Mouse (Mus musculus): ENCODE data around the gene Adamts7. TPM values are rescaled to one million over a fixed set of nuclear protein-coding genes. Genes with fewer than 3 reads are reported as not detected.

The Adamts7 gene
- polyA plus RNA-seq, 1 experiment from 2014 or later: 11.4 TPM

DNA sequence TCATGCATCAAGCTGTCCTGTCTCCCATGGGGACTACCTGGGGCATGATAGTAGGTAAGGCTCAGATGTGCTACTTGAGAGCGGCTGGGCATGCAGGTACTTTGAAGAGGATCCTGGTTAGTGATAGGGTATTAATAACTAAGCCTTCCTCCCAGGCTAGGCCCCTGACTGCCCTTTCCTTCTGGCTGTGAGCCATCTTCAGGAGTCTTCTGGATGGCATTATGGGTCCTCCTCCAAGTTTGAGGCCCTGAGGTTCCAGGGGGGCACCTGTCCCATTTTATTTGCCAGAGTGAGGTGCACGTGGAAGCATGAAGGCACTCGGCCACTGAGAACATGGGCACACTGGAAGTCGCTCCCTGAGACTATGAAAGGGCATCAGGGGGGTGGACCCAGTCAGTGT, 37.6 kb downstream of the Adamts7 start:
- DNase-seq (ENCODE audit: low spot score, missing footprints) (no peak), ATAC-seq (ENCODE audit: low FRiP score) (no peak)
- Histone ChIP-seq H3K9me3 (ENCODE audit: control insufficient read depth, low read length) (no peaks in the 10 kb centered on the region), H3K4me1 (ENCODE audit: control insufficient read depth, insufficient read depth, low read length) (no peaks in the 10 kb centered on the region), H3K4me2 (no peak overlapping the region), H3K9ac (ENCODE audit: low read length) (no peak overlapping the region), H3K4me3 (ENCODE audit: low read depth, low read length) (no peak overlapping the region), H3K27ac (ENCODE audit: low read depth, low read length) (no peak overlapping the region), H3K36me3 (ENCODE audit: control insufficient read depth, insufficient read depth, low read length) (peaks cover 5% of the 10 kb centered on the region; the same call in 1 of the 2 replicates), H3K27me3 (ENCODE audit: control insufficient read depth, insufficient read depth, low read length) (no peaks in the 10 kb centered on the region)
- 94% methylated on average over 4 of the region's 4 CpGs for WGBS

DNA sequence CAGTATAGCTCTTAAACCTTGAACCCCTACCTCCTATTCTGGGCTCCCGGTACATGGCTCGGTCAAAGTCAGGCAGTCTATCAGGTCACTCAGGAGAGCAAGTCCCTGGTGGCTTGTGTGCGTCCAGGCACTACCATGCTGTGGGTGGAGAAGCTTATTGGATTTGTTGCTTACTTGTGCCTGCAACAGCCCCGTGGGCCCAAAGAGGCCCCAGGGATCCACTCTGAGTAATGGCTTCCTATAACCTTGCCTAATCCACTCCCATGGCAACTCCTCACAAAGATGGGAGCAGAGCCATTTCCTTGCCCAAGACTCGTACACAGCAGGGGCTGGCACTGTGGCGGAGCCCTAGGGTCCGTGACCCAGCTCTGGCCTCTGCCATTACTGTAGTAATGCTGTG, 38.2 kb downstream of the Adamts7 start:
- Histone ChIP-seq H3K4me3 (ENCODE audit: low read depth, low read length) (no peak overlapping the region), H3K27ac (ENCODE audit: low read depth, low read length) (no peak overlapping the region), H3K9ac (ENCODE audit: low read length) (no peak overlapping the region), H3K4me2 (no peak overlapping the region), H3K36me3 (ENCODE audit: control insufficient read depth, insufficient read depth, low read length) (peaks cover 5% of the 10 kb centered on the region; the same call in 1 of the 2 replicates), H3K9me3 (ENCODE audit: control insufficient read depth, low read length) (no peaks in the 10 kb centered on the region), H3K27me3 (ENCODE audit: control insufficient read depth, insufficient read depth, low read length) (no peaks in the 10 kb centered on the region), H3K4me1 (ENCODE audit: control insufficient read depth, insufficient read depth, low read length) (no peaks in the 10 kb centered on the region)
- WGBS: 84% methylated on average over 7 of the region's 7 CpGs
- peak; percentile 20 for ATAC-seq (ENCODE audit: low FRiP score)
- DNase-seq (ENCODE audit: low spot score, missing footprints): peak; percentile 79

DNA sequence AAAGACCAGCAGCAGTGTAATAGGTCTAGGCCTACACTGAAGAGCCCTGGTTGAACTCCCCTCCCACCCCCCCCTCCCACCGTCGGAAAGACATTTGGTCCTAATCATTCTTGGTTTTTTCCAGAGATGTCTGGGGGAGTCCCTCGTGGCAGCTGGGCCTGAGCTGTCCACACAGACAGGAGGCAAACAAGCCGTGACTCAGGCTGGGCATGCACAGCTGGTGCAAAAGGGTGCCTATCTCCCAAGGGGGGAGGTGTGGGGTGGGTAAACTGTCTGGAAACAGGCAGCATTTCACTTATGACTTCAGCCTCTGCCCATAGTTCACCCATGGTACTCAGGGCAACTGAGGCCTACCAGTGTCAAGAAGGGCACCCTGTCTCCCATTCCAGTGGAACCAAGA, 38.7 kb downstream of the Adamts7 start:
- DNase-seq (ENCODE audit: low spot score, missing footprints) (peak; percentile 69), ATAC-seq (ENCODE audit: low FRiP score) (0 out of 2 replicates have a peak, but pooled peaks have one; percentile 10)
- H3K27me3 ChIP-seq (ENCODE audit: control insufficient read depth, insufficient read depth, low read length): no peaks in the 10 kb centered on the region
- no peaks in the 10 kb centered on the region for H3K4me1 ChIP-seq (ENCODE audit: control insufficient read depth, insufficient read depth, low read length)
- 75% methylated on average over 4 of the region's 4 CpGs for WGBS
- H3K4me3 ChIP-seq (ENCODE audit: low read depth, low read length): no peak overlapping the region
- H3K4me2 ChIP-seq: no peak overlapping the region
- no peaks in the 10 kb centered on the region for H3K9me3 ChIP-seq (ENCODE audit: control insufficient read depth, low read length)
- H3K36me3 ChIP-seq (ENCODE audit: control insufficient read depth, insufficient read depth, low read length): peaks cover 5% of the 10 kb centered on the region; the same call in 1 of the 2 replicates
- no peak overlapping the region for H3K9ac ChIP-seq (ENCODE audit: low read length)
- no peak overlapping the region for H3K27ac ChIP-seq (ENCODE audit: low read depth, low read length)

DNA sequence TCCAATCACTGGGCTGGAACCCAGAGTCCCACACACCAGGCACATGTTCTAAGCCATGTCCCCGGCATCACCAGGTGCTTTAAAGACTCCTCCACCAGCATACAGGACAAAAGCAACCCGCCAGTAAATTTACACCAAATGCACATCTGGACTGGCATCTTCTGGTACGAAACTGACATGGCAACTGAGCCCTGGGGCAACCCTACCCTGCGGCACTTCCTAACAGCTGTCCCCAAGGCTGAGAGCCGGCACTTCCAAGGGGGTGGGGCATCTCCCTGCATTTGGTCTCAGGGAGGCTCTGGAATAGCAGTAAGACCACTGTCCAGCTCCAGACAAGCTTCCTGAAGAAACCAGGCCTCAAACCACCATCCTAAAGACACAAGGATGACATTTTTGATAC, 40.4 kb downstream of the Adamts7 start:
- H3K27me3 ChIP-seq (ENCODE audit: control insufficient read depth, insufficient read depth, low read length): no peaks in the 10 kb centered on the region
- H3K9me3 ChIP-seq (ENCODE audit: control insufficient read depth, low read length): no peaks in the 10 kb centered on the region
- DNase-seq (ENCODE audit: low spot score, missing footprints): no peak
- H3K4me1 ChIP-seq (ENCODE audit: control insufficient read depth, insufficient read depth, low read length): no peaks in the 10 kb centered on the region
- H3K27ac ChIP-seq (ENCODE audit: low read depth, low read length): no peak overlapping the region
- no peak overlapping the region for H3K4me3 ChIP-seq (ENCODE audit: low read depth, low read length)
- no peak overlapping the region for H3K9ac ChIP-seq (ENCODE audit: low read length)
- H3K4me2 ChIP-seq: no peak overlapping the region
- ATAC-seq (ENCODE audit: low FRiP score): no peak
- H3K36me3 ChIP-seq (ENCODE audit: control insufficient read depth, insufficient read depth, low read length): peaks cover 5% of the 10 kb centered on the region; the same call in 1 of the 2 replicates
- 87% methylated on average over 5 of the region's 5 CpGs for WGBS

DNA sequence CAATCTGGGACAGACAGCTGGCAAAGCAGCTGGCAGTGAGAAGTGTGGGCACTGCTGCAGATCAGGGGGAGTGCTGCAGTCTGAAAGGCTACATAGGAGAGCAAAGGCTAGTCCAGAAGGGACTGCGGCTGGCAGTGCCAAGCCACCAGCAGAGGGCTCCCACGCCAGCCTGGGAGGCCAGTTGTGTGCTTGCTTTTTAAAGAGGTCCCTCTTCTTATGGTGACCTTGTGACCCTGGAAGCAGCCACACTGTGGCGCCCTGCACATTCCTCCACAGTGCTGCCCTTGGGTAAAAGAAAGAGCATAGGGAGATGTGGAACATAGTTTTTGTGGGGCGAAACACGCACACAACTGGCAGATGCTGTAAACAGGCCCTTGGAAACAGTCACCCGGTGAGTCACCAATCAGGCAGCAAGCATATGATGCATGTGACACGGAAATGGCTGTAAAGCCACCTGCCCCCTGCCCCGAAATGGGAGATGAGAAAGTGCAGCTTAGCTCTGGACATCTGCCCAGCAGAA, 41.6 kb downstream of the Adamts7 start:
- Histone ChIP-seq H3K27me3 (ENCODE audit: control insufficient read depth, insufficient read depth, low read length) (no peaks in the 10 kb centered on the region), H3K4me3 (ENCODE audit: low read depth, low read length) (no peak overlapping the region), H3K36me3 (ENCODE audit: control insufficient read depth, insufficient read depth, low read length) (peaks cover 5% of the 10 kb centered on the region; the same call in 1 of the 2 replicates), H3K4me1 (ENCODE audit: control insufficient read depth, insufficient read depth, low read length) (no peaks in the 10 kb centered on the region), H3K4me2 (no peak overlapping the region), H3K27ac (ENCODE audit: low read depth, low read length) (no peak overlapping the region), H3K9me3 (ENCODE audit: control insufficient read depth, low read length) (no peaks in the 10 kb centered on the region), H3K9ac (ENCODE audit: low read length) (no peak overlapping the region)
- WGBS: 63% methylated on average over 8 of the region's 8 CpGs
- ATAC-seq (ENCODE audit: low FRiP score) (no peak), DNase-seq (ENCODE audit: low spot score, missing footprints) (no peak)

DNA sequence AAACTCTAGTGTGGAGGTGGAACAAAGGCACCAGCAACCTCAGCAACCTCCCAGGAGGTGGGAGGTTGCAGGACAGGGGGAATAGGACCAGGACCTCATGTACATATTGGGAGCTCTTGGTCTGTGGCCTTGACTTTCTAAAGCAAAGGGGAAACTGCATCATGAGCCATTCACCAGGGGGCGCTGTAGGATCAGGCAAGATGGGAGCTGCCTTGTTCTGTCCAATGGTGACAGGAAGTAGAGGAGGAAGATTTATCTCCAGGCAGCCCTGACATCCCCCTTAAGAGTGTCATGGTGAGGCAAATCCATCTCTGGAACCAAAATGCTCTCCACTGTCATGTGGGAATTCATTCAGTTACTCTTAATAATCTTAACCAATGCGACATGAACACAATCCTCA, 43.6 kb downstream of the Adamts7 start:
- H3K27ac ChIP-seq (ENCODE audit: low read depth, low read length): no peak overlapping the region
- H3K36me3 ChIP-seq (ENCODE audit: control insufficient read depth, insufficient read depth, low read length): no peaks in the 10 kb centered on the region
- 44% methylated on average over 2 of the region's 2 CpGs for WGBS
- peak; percentile 70 for ATAC-seq (ENCODE audit: low FRiP score)
- H3K4me1 ChIP-seq (ENCODE audit: control insufficient read depth, insufficient read depth, low read length): peaks cover 2% of the 10 kb centered on the region; the same call in 1 of the 2 replicates
- H3K27me3 ChIP-seq (ENCODE audit: control insufficient read depth, insufficient read depth, low read length): no peaks in the 10 kb centered on the region
- H3K4me3 ChIP-seq (ENCODE audit: low read depth, low read length): no peak overlapping the region
- peak; percentile 96 for DNase-seq (ENCODE audit: low spot score, missing footprints)
- H3K9ac ChIP-seq (ENCODE audit: low read length): no peak overlapping the region
- no peaks in the 10 kb centered on the region for H3K9me3 ChIP-seq (ENCODE audit: control insufficient read depth, low read length)
- H3K4me2 ChIP-seq: no peak overlapping the region

DNA sequence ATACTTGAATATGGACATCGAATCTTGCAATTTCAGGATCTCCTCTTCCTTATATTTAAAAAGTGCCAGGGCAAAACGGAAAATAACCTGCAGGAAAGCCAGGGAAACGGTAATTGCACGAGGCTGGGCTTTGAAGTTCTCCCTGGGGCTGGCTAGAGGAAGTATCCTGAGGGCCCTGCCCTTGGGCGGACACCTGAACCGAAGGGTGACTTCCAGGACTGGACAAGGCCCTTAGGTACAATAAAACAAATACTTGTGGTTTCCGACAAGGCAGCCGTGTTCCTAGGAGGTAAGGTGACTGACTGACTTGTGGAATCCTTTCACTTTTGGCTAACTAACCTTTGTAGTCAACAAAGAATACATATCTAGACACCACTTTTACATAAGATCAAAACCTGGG, 44.9 kb downstream of the Adamts7 start:
- no peak for ATAC-seq (ENCODE audit: low FRiP score)

DNA sequence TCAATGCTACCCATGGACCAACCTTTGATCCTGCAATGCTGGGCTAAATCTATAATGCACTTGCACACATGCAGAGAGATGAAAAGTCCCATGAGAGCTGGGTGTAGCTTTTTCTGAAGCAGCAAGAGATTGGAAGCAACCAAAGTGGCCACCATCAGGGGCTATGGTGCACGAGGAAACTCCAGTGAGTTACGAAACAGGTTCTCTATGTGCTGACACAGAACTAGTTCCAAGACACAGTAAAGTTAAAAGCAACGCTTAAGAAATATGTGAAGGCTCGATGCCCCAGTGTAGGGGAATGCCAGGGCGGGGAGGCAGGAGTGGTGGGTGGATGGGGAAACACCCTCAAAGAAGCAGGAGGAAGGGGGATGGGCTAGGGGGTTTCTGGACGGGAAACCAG, 45.8 kb downstream of the Adamts7 start:
- ATAC-seq (ENCODE audit: low FRiP score) (no peak), DNase-seq (ENCODE audit: low spot score, missing footprints) (no peak)
- Histone ChIP-seq H3K4me1 (ENCODE audit: control insufficient read depth, insufficient read depth, low read length) (peaks cover 2% of the 10 kb centered on the region; the same call in 1 of the 2 replicates), H3K4me2 (no peak overlapping the region), H3K9me3 (ENCODE audit: control insufficient read depth, low read length) (no peaks in the 10 kb centered on the region), H3K27ac (ENCODE audit: low read depth, low read length) (no peak overlapping the region), H3K9ac (ENCODE audit: low read length) (no peak overlapping the region), H3K36me3 (ENCODE audit: control insufficient read depth, insufficient read depth, low read length) (no peaks in the 10 kb centered on the region), H3K27me3 (ENCODE audit: control insufficient read depth, insufficient read depth, low read length) (no peaks in the 10 kb centered on the region), H3K4me3 (ENCODE audit: low read depth, low read length) (no peak overlapping the region)
- WGBS: 90% methylated on average over 6 of the region's 6 CpGs

More for the DNA sequence above, 44.9 kb downstream of the Adamts7 start:
- Histone ChIP-seq H3K36me3 (ENCODE audit: control insufficient read depth, insufficient read depth, low read length) (no peaks in the 10 kb centered on the region), H3K27me3 (ENCODE audit: control insufficient read depth, insufficient read depth, low read length) (no peaks in the 10 kb centered on the region), H3K4me1 (ENCODE audit: control insufficient read depth, insufficient read depth, low read length) (peaks cover 2% of the 10 kb centered on the region; the same call in 1 of the 2 replicates), H3K4me3 (ENCODE audit: low read depth, low read length) (no peak overlapping the region), H3K27ac (ENCODE audit: low read depth, low read length) (no peak overlapping the region), H3K9me3 (ENCODE audit: control insufficient read depth, low read length) (no peaks in the 10 kb centered on the region), H3K4me2 (no peak overlapping the region), H3K9ac (ENCODE audit: low read length) (no peak overlapping the region)
- no peak for DNase-seq (ENCODE audit: low spot score, missing footprints)
- 92% methylated on average over 8 of the region's 8 CpGs for WGBS

DNA sequence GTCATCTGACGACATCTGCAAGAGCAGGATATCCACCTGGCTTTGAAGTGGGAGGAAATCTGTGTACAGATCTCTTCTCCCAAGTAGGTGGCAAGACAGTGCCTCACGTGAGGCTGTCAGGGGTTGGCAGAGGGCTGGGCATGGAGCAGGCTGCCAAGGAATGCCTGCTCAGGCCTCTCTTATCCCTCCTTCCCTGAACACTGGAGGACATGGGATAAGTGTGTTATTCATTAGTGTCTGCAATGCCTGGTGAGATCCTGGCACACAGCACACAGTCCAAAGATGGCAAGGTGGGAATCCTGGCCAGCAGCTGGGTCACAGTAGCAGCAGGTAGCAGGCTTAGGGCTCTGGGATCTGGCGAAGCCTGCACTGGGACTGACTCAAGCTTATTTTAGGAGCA, 50.3 kb downstream of the Adamts7 start:
- Histone ChIP-seq H3K9me3 (ENCODE audit: control insufficient read depth, low read length) (no peaks in the 10 kb centered on the region), H3K27me3 (ENCODE audit: control insufficient read depth, insufficient read depth, low read length) (no peaks in the 10 kb centered on the region), H3K9ac (ENCODE audit: low read length) (no peak overlapping the region), H3K4me2 (no peak overlapping the region), H3K27ac (ENCODE audit: low read depth, low read length) (no peak overlapping the region), H3K4me1 (ENCODE audit: control insufficient read depth, insufficient read depth, low read length) (peaks cover 2% of the 10 kb centered on the region; the same call in 1 of the 2 replicates), H3K36me3 (ENCODE audit: control insufficient read depth, insufficient read depth, low read length) (no peaks in the 10 kb centered on the region), H3K4me3 (ENCODE audit: low read depth, low read length) (no peak overlapping the region)
- 88% methylated on average over 3 of the region's 3 CpGs for WGBS
- ATAC-seq (ENCODE audit: low FRiP score): no peak
- DNase-seq (ENCODE audit: low spot score, missing footprints): no peak
